In genomic region chr15:84592240-84592639, GRCm38 (mm10) we compare ENCODE assay signal across 15 mouse cellular contexts. TPM values are rescaled to one million over a fixed set of nuclear protein-coding genes. Genes with fewer than 3 reads are reported as not detected.
DNase-seq lines count a peak whose midpoint lies in the region; ATAC-seq and TF ChIP-seq lines count a peak whose summit lies in the region.
"Had no signal": no experiment of that assay in that cellular context is flagged by ENCODE, and none has a peak within 500 bp of the region (broad histone marks: within the 10 kb centered on the region; RNA-seq: fewer than 3 reads in every experiment).

No protein-coding gene starts in this region.

- no peaks in the 10 kb centered on the region for H3K36me3 ChIP-seq in heart, adult 2 months (ENCODE audit: control insufficient read depth, insufficient read depth, low read length)
- no peaks in the 10 kb centered on the region for H3K36me3 ChIP-seq in liver, embryonic 12.5 days
- H3K36me3 ChIP-seq in liver, embryonic 11.5 days (ENCODE audit: control insufficient read depth, insufficient read depth, low read length), result no peaks in the 10 kb centered on the region
- H3K36me3 ChIP-seq in limb, embryonic 10.5 days, result no peaks in the 10 kb centered on the region
- H3K36me3 ChIP-seq in kidney, embryonic 15.5 days, result no peaks in the 10 kb centered on the region
- H3K36me3 ChIP-seq: G1E; lung, embryonic 15.5 days had no signal

- H3K4me2 ChIP-seq in liver, embryonic 12.5 days, result no peak overlapping the region
- H3K4me2 ChIP-seq in liver, embryonic 11.5 days, result no peak overlapping the region
- no peak overlapping the region for H3K4me2 ChIP-seq in kidney, embryonic 15.5 days
- H3K4me2 ChIP-seq: lung, embryonic 15.5 days had no signal

- no peaks in the 10 kb centered on the region for H3K79me2 ChIP-seq in heart, adult 2 months (replicated peaks; ENCODE audit: control insufficient read depth, insufficient read depth, low read length)

- no peak for TF ChIP-seq POLR2A in heart, adult 2 months (IDR thresholded peaks at IDR 0.05; ENCODE audit: insufficient read depth, low read depth, low read length)

- intact Hi-C loops in heart, adult 2 months (cut with DNase I), result no loop called here

- WGBS in heart, adult 2 months, result 38% methylated on average over 5 of the region's 5 CpGs
- 58% methylated on average over 5 of the region's 5 CpGs for WGBS in liver, embryonic 12.5 days (ENCODE audit: insufficient replicate concordance)
- 66% methylated on average over 5 of the region's 5 CpGs for WGBS in liver, embryonic 11.5 days
- WGBS in limb, embryonic 10.5 days, result 56% methylated on average over 5 of the region's 5 CpGs
- 81% methylated on average over 5 of the region's 5 CpGs for WGBS in kidney, embryonic 15.5 days

- ATAC-seq in liver, embryonic 12.5 days, result 0 out of 2 replicates have a peak, but pooled peaks have one; percentile 35
- no peak for ATAC-seq in liver, embryonic 11.5 days (replicated peaks; ENCODE audit: low FRiP score)
- no peak for ATAC-seq in erythroblast, adult 5-6 weeks (replicated peaks; ENCODE audit: low FRiP score, poor library complexity, severe bottlenecking)
- no peak for ATAC-seq in kidney, embryonic 15.5 days (replicated peaks; ENCODE audit: low FRiP score)
- ATAC-seq: inflammation-experienced regulatory T-cells, adult 6 months had no signal

- peak in 1 of 2 experiments; percentile 33 for DNase-seq in heart, adult 2 months
- no peak for DNase-seq in heart, adult 8-10 months (ENCODE audit: low spot score)
- no peak for DNase-seq in liver, embryonic 11.5 days (ENCODE audit: low spot score)
- peak; percentile 81 for DNase-seq in adrenal gland, postnatal 10 days
- DNase-seq in limb, embryonic 10.5 days (ENCODE audit: low spot score), result no peak
- DNase-seq: B cell, adult 2 months; gastrocnemius, postnatal 25 days; thymus, postnatal 25 days had no signal

- H3K27me3 ChIP-seq in heart, adult 2 months (ENCODE audit: control insufficient read depth, insufficient read depth, low read length), result no peaks in the 10 kb centered on the region
- H3K27me3 ChIP-seq in liver, embryonic 12.5 days (replicated peaks), result no peaks in the 10 kb centered on the region
- H3K27me3 ChIP-seq in liver, embryonic 11.5 days (replicated peaks; ENCODE audit: control insufficient read depth, insufficient read depth, low read length), result no peaks in the 10 kb centered on the region
- H3K27me3 ChIP-seq in limb, embryonic 10.5 days (ENCODE audit: low read depth, poor library complexity, severe bottlenecking), result peaks cover 5% of the 10 kb centered on the region; the same call in 1 of the 2 replicates
- H3K27me3 ChIP-seq in kidney, embryonic 15.5 days, result no peaks in the 10 kb centered on the region
- H3K27me3 ChIP-seq: lung, embryonic 15.5 days had no signal

- TF ChIP-seq EP300 in heart, adult 2 months (IDR thresholded peaks at IDR 0.05; ENCODE audit: insufficient read depth, low read depth, low read length), result 0 out of 2 replicates have a peak, but pooled peaks have one; percentile 12

- H3K4me1 ChIP-seq in heart, adult 2 months (ENCODE audit: control insufficient read depth, insufficient read depth, low read length), result no peaks in the 10 kb centered on the region
- H3K4me1 ChIP-seq in liver, embryonic 12.5 days, result peaks cover 33% of the 10 kb centered on the region
- H3K4me1 ChIP-seq in liver, embryonic 11.5 days (replicated peaks; ENCODE audit: control insufficient read depth, insufficient read depth, low read length), result 0 out of 2 replicates have a peak, but pooled peaks cover 7% of the 10 kb centered on the region
- H3K4me1 ChIP-seq in limb, embryonic 10.5 days, result peaks cover 57% of the 10 kb centered on the region
- H3K4me1 ChIP-seq in kidney, embryonic 15.5 days, result peaks cover 11% of the 10 kb centered on the region
- H3K4me1 ChIP-seq: megakaryocyte, embryonic 14.5 days had no signal

- TF ChIP-seq CTCF in heart, adult 2 months (IDR thresholded peaks at IDR 0.05), result peak; percentile 52

- H3K4me3 ChIP-seq in heart, adult 2 months, result no peak overlapping the region
- no peak overlapping the region for H3K4me3 ChIP-seq in liver, embryonic 12.5 days
- no peak overlapping the region for H3K4me3 ChIP-seq in liver, embryonic 11.5 days (ENCODE audit: low read depth, low read length)
- no peak overlapping the region for H3K4me3 ChIP-seq in limb, embryonic 10.5 days
- no peak overlapping the region for H3K4me3 ChIP-seq in kidney, embryonic 15.5 days (replicated peaks)
- H3K4me3 ChIP-seq: lung, embryonic 15.5 days; megakaryocyte, embryonic 14.5 days had no signal

- no peaks in the 10 kb centered on the region for H3K9me3 ChIP-seq in liver, embryonic 12.5 days (replicated peaks)
- H3K9me3 ChIP-seq in liver, embryonic 11.5 days (ENCODE audit: control insufficient read depth, low read length), result no peaks in the 10 kb centered on the region
- no peaks in the 10 kb centered on the region for H3K9me3 ChIP-seq in limb, embryonic 10.5 days (replicated peaks)
- H3K9me3 ChIP-seq in kidney, embryonic 15.5 days (replicated peaks), result no peaks in the 10 kb centered on the region
- H3K9me3 ChIP-seq: lung, embryonic 15.5 days; megakaryocyte, embryonic 14.5 days had no signal

- no peak overlapping the region for H3K27ac ChIP-seq in heart, adult 2 months
- no peak overlapping the region for H3K27ac ChIP-seq in liver, embryonic 12.5 days
- no peak overlapping the region for H3K27ac ChIP-seq in liver, embryonic 11.5 days (ENCODE audit: low read depth, low read length)
- H3K27ac ChIP-seq in limb, embryonic 10.5 days, result peak overlapping the region; percentile 43; the same call in 1 of the 2 replicates
- H3K27ac ChIP-seq in kidney, embryonic 15.5 days, result no peak overlapping the region
- H3K27ac ChIP-seq: lung, embryonic 15.5 days had no signal

- no peak overlapping the region for H3K9ac ChIP-seq in heart, adult 2 months (ENCODE audit: low read depth, low read length)
- no peak overlapping the region for H3K9ac ChIP-seq in liver, embryonic 12.5 days
- no peak overlapping the region for H3K9ac ChIP-seq in liver, embryonic 11.5 days (ENCODE audit: low read depth, low read length)
- no peak overlapping the region for H3K9ac ChIP-seq in kidney, embryonic 15.5 days
- H3K9ac ChIP-seq: lung, embryonic 15.5 days had no signal

RNA-seq across cellular contexts. Expression of gene Rtl6, which starts 34.6 kb away (rescaled TPM):
- total RNA-seq in heart, adult 2 months (2021), result 1 to 10 TPM; 6.8 to 6.9 TPM
- polyA plus RNA-seq in heart, adult 2 months (2012; rRNA removed), result 7.6 and 8.6 TPM in 2 replicates
- total RNA-seq in heart, adult 8-10 months (2022), result 1 to 10 TPM; 6.1 to 8.3 (median 6.6) TPM
- polyA plus RNA-seq in liver, embryonic 12.5 days (2016; fragmentation: Nextera tagmentation; extraction: Ambion mirVana), result 2.1 and 2.6 TPM in 2 replicates
- 4.7 and 5.2 TPM in 2 replicates for polyA plus RNA-seq in liver, embryonic 11.5 days (2014; fragmentation: Nextera tagmentation; extraction: Ambion mirVana)
- 1 to 10 TPM; 6.6 to 9.5 TPM for total RNA-seq in adrenal gland, postnatal 10 days (2021)
- 18.7 and 27.1 TPM in 2 replicates for polyA plus RNA-seq in limb, embryonic 10.5 days (2016; fragmentation: Nextera tagmentation; extraction: Ambion mirVana)
- 0.58 TPM in 1 of 2 replicates, not detected in the other for total RNA-seq in erythroblast, adult 5-6 weeks (2015; ENCODE audit: low replicate concordance)
- 0.42 and 0.77 TPM in 2 replicates for total RNA-seq in erythroblast, adult 5-6 weeks (2017; ENCODE audit: low replicate concordance)
- polyA plus RNA-seq in kidney, embryonic 15.5 days (2015; fragmentation: Nextera tagmentation; extraction: Ambion mirVana), result 14.4 and 16.2 TPM in 2 replicates
- polyA plus RNA-seq: G1E had no signal
